In the genomic region with DNA sequence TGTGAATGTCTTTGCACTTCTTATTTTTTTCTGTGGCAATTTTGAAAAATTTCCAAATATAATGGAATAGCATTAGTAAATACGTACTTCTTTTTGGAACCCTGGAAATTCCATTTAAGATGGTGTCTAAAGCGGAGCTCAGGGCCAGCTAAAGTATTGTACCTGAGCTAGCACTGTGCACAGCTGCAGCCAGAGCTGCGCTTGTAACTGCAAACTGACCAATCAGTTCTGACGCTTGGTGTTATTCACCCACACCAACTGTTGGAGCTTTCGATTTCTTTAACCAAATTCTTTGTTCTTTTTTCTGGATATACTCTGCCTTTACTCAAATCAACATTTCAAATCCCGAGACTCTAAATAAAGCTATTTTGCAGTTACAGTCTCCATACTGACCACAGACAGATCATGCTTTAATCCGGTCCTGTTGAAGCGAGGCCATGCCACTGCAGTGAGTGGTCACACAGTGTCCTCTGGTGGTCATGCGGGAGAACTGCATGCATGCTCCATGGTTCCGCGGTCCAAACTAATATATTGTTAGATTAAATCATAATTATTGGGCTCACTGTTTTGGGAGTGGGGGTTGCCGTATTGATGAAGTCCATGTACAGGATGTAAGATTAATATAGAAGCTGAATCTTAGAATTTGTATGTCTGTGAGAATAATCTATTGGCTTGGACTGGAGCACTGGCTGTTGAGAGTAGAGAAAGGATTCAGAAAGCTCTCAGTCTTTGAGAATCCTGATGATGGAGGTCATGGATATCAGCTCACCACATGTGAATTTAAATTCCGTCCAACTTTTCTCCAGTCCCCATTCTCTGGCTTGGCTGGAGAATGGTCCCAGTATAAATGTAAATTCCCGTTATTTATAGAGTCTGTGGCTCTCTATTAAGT, we compare ENCODE assay signal across 8 mouse cellular contexts.
DNase-seq lines count a peak whose midpoint lies in the region; ATAC-seq and TF ChIP-seq lines count a peak whose summit lies in the region.

No protein-coding gene starts in this region.

- TF ChIP-seq CTCF in cerebellum, adult 2 months (IDR thresholded peaks at IDR 0.05; ENCODE audit: borderline replicate concordance, insufficient read depth, low read depth, low read length), result peak; percentile 100

- no peaks in the 10 kb centered on the region for H3K9me3 ChIP-seq in hindbrain, embryonic 16.5 days (ENCODE audit: control insufficient read depth, low read length)

- H3K27ac ChIP-seq in cerebellum, adult 2 months (ENCODE audit: insufficient read depth, low read length), result no peak overlapping the region
- H3K27ac ChIP-seq in hindbrain, embryonic 16.5 days (ENCODE audit: low read depth, low read length), result no peak overlapping the region

- DNase-seq in NIH3T3 (ENCODE audit: low read depth), result peak; percentile 76
- peak; percentile 51 to 65 for DNase-seq in cerebellum, adult 2 months
- peak; percentile 14 to 79 for DNase-seq in frontal cortex, adult 2 months (ENCODE audit: extremely low spot score in 1 of 2, low spot score in 1 of 2)
- peak; percentile 34 to 71 for DNase-seq in layer of hippocampus, postnatal 25 days (ENCODE audit: extremely low spot score in 1 of 2, low spot score in 1 of 2)
- DNase-seq in right cerebral cortex, postnatal 14 days, result peak; percentile 51

- no peak for TF ChIP-seq POLR2A in cerebellum, adult 2 months (IDR thresholded peaks at IDR 0.05; ENCODE audit: borderline replicate concordance, insufficient read depth, low read length)

- no peak overlapping the region for H3K9ac ChIP-seq in hindbrain, embryonic 16.5 days (ENCODE audit: low read depth, low read length)

- peak overlapping the region; percentile 36 for H3K4me2 ChIP-seq in hindbrain, embryonic 16.5 days (ENCODE audit: low read length)

- H3K36me3 ChIP-seq in hindbrain, embryonic 16.5 days (ENCODE audit: control insufficient read depth, insufficient read depth, low read length), result no peaks in the 10 kb centered on the region

- H3K27me3 ChIP-seq in cerebellum, adult 2 months (ENCODE audit: control insufficient read depth, insufficient read depth, low read length), result no peaks in the 10 kb centered on the region
- H3K27me3 ChIP-seq in hindbrain, embryonic 16.5 days (replicated peaks; ENCODE audit: control insufficient read depth, insufficient read depth, low read length), result no peaks in the 10 kb centered on the region

- WGBS in cerebellum, adult 2 months, result 30% methylated on average over 14 of the region's 14 CpGs
- 31% methylated on average over 14 of the region's 14 CpGs for WGBS in hindbrain, embryonic 16.5 days

- ATAC-seq in hindbrain, embryonic 16.5 days, result peak; percentile 94
- ATAC-seq in megakaryocyte progenitor cell, adult 5-6 weeks (replicated peaks; ENCODE audit: poor library complexity), result peak; percentile 100
- ATAC-seq in erythroid progenitor cell, adult 5-6 weeks (replicated peaks; ENCODE audit: low FRiP score, poor library complexity, severe bottlenecking), result no peak

- no peak overlapping the region for H3K4me3 ChIP-seq in cerebellum, adult 2 months (replicated peaks; ENCODE audit: insufficient read depth, low read depth, low read length)
- no peak overlapping the region for H3K4me3 ChIP-seq in hindbrain, embryonic 16.5 days (ENCODE audit: low read length)

- H3K4me1 ChIP-seq in cerebellum, adult 2 months (ENCODE audit: control insufficient read depth, insufficient read depth, low read length), result no peaks in the 10 kb centered on the region
- H3K4me1 ChIP-seq in hindbrain, embryonic 16.5 days (ENCODE audit: control insufficient read depth, insufficient read depth, low read depth, low read length), result no peaks in the 10 kb centered on the region
